Mouse (Mus musculus) cerebellum, adult 9-10 months (tissue): Measurements from ENCODE around the gene Cchcr1.
A peak's percentile ranks its signal among the peaks of the same experiment; 100 is the strongest.

Experiments used
- DNase-seq: peaks from one replicate; pipeline ENCODE4 v3.0.0; 2022

Gene Cchcr1

DNA sequence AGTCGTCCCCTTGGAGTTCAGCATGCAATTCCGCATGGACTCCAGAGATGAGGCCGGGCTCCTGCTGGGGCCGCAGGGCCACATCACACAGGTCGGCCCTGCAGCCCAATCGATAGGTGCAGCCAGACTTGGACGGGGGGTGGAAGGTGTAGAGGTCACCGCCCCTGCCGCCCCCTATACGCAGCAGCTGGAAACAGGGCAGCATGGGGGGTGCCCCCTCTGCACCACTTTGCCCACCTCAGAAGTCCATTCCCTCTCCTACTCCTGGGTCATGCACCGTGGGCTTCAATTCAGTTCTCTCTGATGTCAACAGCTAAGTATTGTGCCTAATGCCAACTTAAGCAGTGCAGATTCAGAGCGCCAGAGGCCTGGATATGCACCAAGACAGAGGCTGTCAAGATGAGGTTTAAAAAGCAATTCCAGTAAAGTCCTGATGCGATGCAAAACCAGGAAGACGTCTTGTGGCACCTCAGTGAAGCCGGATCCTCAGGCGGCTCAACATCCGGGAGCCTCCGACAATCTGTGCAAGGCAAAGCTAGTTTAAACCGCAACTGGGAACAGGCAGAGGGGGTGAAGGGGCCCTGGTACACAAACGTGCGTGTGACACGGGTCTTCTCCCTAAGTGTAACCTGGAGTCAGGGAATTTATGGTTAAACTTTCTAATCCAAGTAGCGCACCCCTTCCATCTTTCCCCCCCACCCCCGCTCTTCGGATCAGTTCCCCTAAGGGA is 824 bp upstream of the Cchcr1 start:
- DNase-seq = no peak

GRCm38 (mm10) chr17:35517526-35517925 is 626 bp downstream of the Cchcr1 start:
- DNase-seq = no peak

GRCm38 (mm10) chr17:35524354-35524753 is 7.5 kb downstream of the Cchcr1 start:
- DNase-seq = no peak

- DNase-seq = no peak
Measured at GRCm38 (mm10) chr17:35526644-35527043, 9.7 kb downstream of the Cchcr1 start.

DNA sequence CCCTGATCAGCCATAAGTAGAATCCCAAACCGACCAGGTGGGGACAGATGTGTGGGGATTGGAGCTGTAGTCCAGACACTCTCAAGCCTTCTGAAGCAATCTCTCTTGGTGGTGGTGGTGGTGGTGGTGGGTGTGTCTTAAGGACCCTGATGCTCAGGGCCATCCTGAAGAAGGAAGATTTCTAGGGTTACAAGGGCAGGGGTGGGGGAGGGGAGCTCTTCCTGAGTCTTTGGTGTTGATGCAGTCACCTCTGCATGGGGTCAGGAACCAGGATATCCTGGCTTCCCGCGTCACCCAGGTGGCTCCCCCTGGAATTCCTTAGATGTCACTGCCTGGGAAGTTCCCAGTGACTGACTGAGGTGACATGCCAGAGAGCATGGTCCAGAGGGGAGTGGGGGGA is 15.5 kb downstream of the Cchcr1 start:
- no peak for DNase-seq

DNA sequence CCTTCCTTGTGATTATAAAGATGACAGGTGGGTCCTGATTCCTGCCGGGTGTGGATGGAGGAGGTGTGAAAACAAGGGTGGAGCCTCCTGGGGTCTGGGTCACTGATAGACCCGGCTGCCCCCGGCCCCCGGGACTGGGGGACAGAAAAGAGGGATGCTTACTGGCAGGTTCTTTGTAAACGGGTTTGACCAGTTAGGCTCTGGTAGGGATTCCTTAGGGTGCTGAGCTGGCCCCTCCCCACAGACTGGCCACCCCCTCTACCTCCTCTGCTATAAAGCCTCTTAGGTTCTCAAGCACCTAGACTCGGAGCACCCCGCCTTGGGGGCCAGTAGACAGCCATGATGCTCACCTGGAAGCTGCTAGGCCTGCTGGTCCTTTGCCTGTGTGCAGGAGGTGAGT is 16.0 kb downstream of the Cchcr1 start, which contains the start of gene Psors1c2:
TSS of gene Psors1c2 (plus strand) at position 301 of the 400 bp plus-strand sequence.
- no peak for DNase-seq

GRCm38 (mm10) chr17:35534343-35534742 is 17.4 kb downstream of the Cchcr1 start:
- DNase-seq = peak; percentile 85

DNA sequence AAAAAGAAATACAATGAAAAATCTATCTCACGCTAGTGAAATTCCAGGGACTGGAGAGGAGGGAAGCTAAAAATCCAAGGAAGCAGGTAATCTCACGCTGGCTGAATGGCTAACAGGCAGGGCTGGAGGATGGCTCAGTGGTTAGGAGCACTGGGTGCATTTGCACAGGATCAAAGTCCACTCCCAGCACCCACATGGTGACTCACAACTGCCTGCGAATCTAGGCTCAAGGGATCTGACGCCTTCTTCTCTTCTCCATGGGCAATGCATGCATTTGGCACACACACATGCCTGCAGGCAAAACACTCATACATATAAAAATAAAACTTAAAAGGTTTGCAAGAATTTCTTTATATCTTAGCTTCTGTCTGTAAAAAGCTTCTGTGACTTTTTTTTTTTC is 20.5 kb downstream of the Cchcr1 start:
- DNase-seq = no peak

DNA sequence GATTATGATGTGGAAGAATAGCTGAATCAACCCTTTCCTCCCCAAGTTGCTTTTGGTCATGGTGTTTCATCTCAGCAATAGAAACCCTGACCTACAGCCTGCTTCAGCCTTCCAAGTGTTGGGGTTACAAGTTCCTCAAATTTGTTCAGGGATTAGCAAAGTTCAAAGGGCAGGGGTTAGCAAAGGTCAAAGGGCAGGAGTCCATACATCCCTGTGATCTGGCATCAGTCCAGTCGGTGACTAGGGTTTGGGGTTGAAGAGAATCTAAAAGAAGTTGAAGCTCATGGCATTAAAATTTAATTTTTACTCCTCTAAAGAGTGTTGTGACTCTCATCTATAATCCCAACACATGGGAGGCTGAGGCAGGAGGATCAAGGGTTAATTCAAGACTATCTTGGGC is 21.6 kb downstream of the Cchcr1 start:
- no peak for DNase-seq

GRCm38 (mm10) chr17:35539540-35539939 is 22.6 kb downstream of the Cchcr1 start:
- DNase-seq = no peak

DNA sequence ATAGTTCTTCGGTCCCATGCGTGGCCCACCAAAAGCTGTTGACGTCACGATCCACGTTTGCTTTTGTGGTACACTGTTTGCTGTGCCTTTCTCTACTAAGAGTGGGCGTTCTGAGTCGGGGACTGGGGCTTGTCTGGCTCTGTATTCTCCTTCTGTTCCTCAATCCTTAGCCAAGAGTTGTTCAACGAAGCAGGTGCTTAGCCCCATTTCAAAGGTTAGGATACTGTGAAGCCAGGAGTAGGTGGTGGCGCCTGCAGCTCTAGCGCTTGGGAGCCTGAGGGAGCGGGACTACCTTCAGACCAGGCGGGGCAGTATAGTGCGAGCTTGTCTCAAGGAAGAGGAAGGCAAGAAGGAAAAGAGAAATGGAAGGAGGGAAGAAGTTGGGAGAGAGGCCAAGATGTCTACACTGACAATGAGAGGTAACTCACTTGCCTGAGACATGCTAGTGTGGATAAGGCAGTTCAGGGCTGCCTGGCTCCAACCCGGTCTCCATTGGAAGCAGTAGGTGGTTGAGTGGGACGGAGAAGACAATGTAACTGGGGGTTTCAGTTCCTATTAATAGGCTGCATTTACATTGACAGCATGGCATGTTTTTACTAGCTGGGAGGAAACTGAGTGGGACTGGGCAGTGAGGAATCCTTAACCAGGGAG is 26.0 kb downstream of the Cchcr1 start:
- DNase-seq = no peak

DNA sequence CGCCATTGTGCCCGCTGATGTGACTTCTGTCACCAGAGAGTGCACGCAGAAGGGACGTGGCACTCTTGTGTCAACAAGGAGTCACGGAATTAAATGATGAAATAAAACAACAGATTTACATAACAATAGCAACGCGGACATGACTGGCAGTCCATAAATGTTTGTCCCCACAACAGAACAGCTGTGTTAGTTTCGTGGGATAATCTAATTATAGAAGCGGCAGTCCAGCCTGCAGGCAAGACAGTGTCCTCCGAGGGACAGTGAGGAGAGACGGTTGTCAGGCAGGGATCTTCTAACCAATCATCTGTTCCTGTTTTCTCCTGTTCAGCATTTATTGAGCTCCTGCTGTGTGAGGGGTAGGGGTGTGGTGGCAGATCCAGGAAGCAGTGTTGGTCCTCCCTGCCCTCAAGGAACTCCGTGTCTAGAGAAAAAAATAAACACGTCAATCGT is 26.5 kb downstream of the Cchcr1 start:
- no peak for DNase-seq

GRCm38 (mm10) chr17:35544001-35544400 is 27.1 kb downstream of the Cchcr1 start:
- DNase-seq = no peak

GRCm38 (mm10) chr17:35544680-35545079 is 27.8 kb downstream of the Cchcr1 start:
- peak; percentile 72 for DNase-seq

GRCm38 (mm10) chr17:35547465-35547864 is 30.6 kb downstream of the Cchcr1 start:
- no peak for DNase-seq

- no peak for DNase-seq
Measured at GRCm38 (mm10) chr17:35548636-35549035, 31.7 kb downstream of the Cchcr1 start.

- peak; percentile 86 for DNase-seq
Measured at GRCm38 (mm10) chr17:35549437-35550142, 32.7 kb downstream of the Cchcr1 start.

DNA sequence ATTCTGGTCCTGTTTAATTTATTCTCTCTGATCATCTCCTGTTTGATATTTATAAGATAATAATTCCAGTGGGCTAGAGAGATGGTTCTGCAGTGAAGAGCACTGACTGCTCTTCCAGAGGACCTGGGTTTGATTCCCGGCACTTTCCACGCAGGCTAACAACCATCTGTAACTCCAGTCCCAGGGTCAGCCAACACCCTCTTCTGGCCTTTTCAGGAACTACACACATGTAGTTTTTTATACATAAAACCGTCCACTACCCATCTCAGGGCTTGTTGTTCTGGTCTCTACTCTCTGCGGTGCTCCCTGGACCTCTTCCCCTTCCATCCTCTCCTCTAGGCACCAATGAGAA is 33.2 kb downstream of the Cchcr1 start:
- DNase-seq = no peak

DNA sequence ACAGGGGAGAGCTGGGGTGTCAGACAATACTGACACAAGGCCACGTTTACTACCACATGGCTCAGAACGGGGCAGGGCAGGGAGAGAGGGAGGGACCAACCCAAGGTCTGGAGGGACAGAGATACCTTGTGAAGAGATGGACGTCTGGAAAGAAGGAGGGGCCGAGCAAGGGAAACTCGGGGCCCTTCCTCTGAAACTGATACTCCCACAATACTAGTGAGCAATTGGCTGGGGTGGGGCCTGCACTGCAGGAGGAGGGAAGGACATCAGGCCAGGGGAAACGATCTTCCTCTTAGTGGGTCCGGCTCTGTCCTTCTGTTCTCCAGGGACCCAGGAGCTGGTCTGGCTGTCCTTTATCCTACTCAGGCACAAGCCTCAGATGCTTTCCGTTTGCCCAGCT is 34.0 kb downstream of the Cchcr1 start:
- DNase-seq = no peak

DNA sequence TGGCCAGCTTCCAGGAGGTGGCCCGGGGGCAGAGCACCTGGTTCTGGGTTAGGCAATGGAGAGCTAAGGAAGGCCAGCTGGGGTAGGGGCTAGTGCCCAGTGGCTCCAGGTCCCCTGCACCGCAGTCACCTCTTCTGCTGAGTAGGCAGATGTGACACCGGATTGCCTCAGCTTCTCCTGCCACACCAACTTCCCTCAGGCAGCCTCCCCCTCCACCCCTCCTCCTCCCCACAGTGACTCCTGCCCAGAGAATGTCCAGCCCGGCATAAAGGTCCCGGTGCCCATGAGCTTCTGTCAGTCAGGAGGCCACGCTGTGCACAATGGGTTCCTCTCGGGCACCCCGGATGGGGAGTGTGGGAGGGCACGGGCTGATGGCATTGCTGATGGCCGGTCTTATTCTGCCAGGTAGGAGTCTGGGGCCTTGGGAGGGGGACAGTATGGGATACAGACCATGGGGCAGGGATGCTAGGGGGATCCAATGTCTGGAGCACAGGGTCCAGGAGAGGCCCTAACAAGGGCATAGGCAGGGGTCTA is 35.0 kb downstream of the Cchcr1 start, which contains the start of gene Cdsn:
TSS of gene Cdsn (plus strand) at position 248 of the 534 bp plus-strand sequence.
- no peak for DNase-seq

GRCm38 (mm10) chr17:35554321-35554720 is 37.4 kb downstream of the Cchcr1 start:
- no peak for DNase-seq

GRCm38 (mm10) chr17:35554761-35555397 is 38.0 kb downstream of the Cchcr1 start:
- DNase-seq = no peak

- no peak for DNase-seq
Measured at GRCm38 (mm10) chr17:35556186-35556765, 39.4 kb downstream of the Cchcr1 start.
